Mouse (Mus musculus): ENCODE results near the gene Akr1c14.
"Not testable (repeated sequence)": the region's sequence is repeated elsewhere in the genome, so short reads cannot be mapped to it uniquely, and the experiment has no call there.

The Akr1c14 gene

DNA sequence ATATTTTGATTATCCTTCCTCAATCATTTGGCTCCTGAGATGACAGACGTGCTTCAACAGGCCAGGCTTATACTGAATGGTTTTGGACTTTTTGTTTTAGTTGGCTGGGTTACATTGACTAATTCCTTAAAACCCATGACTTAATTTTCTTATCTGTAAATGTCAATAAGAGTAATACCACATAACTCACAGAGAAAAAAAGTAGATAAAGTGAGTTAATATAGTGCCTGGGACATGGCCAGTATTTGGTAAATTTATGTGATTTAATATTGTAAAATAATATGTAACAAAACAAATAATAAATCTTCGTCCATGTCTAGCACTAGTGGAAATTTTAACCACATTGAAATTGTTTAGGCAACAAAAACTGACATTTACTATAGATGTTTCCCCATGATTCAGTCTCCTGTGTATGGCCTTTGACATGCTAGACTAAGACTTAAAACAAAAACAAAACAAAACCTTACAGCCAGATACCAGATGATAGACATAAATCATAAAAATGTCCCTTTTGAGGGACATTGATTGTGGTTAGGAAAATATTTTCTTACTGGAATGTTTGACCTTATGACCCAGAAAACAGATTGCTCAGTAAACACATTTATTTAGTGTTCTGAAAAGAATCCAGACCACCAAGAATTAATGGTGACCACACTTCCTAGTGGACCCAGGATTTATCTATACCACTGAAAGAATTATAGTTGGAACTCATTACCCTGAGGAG lies 70.5 kb downstream of the Akr1c14 start:
- in situ Hi-C loops (cut with MseI, MboI): no loop called here

DNA sequence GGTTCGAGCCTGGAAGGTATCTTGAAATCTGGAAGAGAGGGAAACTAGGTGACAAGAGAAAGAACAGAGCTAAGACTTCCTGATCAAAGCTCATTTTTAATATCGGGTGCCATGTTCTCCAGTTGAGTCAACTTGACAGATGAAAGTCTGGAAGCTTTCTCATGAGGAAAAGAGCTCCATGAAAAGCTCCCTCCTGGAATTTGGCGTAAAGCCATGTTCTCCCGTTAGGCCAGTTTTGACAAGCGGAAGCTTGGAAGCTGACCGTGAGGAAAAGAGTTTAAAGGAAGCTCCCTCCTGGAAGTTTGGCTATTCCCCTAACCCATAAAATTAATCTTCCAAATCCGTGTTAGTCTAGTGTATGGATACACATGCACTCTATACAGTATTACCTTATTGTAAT lies 74.3 kb downstream of the Akr1c14 start:
- in situ Hi-C loops (cut with MseI, MboI): no loop called here

DNA sequence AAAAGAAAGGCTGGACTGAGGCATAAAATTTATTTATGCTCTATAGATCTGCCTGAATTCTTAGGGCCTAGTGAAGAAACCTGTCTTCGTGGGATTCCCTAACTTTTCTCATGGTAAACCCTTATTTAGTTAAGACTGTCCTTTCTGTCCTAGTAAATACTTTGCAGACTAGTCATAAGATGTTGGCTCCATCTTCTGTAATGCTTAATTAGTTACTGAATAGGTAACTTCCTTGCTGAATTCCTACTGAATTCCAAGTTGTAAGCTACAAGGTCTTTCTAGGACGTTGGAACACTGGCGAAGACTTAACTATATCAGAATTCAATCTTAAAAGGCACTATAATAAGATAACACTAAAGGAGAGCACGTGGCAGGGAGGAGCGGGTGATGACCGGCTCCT lies 75.7 kb downstream of the Akr1c14 start:
- in situ Hi-C loops (cut with MseI, MboI): not testable (repeated sequence)

DNA sequence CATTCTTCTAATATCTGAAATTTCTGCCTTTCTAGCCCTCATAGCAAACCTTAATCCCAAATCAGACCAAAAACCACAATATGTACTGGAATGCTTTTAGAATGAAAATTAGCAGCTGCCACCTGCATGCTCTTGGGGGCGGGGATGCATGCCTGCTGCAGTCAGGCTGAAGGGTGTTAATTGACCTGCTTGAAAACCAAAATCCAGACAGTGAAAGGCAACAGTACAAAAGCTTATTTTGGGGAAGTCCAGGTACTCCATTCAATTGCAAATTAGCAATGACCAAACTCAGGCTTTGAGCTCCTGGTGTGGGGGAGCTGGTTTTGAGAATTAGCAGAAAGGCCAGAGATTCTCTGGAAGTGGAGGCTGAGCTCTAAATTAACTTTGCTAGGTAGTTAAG lies 77.0 kb downstream of the Akr1c14 start:
- in situ Hi-C loops (cut with MseI, MboI): not testable (repeated sequence)

DNA sequence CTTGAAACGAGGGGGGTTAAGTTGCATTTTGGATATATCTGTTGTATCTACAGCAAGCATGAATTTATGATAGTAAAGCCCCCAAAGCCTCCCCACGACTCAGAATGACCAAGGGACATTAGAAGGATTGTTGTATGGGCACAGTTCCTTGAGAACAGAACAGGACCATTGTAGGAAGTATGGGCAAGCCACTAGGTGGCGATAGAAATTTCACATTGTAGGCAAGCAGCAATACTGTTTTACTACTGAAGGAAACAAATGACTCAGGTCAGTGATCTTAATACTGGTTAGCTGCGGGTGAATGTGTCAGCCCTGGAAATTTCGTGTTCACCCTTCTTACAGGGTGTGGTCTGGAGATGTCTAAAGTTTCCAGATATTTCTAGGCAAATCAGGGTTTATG lies 80.3 kb downstream of the Akr1c14 start:
- in situ Hi-C loops (cut with MseI, MboI): no loop called here

DNA sequence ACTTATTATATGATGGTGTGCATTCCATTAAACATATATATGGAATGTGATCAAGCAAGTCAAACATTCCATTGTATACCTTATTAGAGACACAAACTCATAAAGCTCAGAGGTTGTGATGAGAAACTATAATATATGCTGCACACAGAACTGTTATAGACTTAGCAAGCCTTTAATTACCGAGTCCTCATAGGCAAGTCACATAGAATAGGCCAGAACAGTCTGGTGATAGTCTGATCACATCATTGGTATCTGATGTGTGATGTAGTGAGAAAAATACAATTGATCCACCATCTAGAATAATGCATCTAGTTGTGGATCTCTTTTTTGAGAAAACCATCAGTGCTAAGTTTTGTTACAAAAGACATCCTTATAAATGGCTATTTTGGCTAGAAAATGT lies 82.5 kb downstream of the Akr1c14 start:
- in situ Hi-C loops (cut with MseI, MboI): loop anchor here (5.0 to 10.0 kb wide), 3 partner anchors 143 to 483 kb away; partner anchors contain the start of gene Akr1c12 (in 1 of the 2)

DNA sequence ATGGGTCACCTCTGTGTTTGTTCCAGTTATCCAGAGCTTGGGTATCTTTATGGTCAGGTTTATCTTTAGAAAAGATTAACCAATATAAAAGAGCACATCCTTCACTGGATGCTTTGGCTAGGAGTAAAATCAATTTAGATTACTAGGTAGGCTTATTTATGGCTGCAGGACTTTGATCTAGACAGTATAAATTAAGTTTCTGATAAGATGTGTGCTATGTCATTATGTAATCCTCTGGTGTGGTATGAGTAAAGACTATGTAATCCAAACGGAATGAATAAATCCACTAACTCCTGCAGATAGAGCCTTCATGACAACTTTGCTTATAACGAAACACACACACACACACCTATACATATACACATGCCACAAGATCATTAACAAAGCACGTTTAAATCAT lies 82.9 kb downstream of the Akr1c14 start:
- in situ Hi-C loops (cut with MseI, MboI): loop anchor here (5.0 to 10.0 kb wide), 3 partner anchors 143 to 483 kb away; partner anchors contain the start of gene Akr1c12 (in 1 of the 2)

DNA sequence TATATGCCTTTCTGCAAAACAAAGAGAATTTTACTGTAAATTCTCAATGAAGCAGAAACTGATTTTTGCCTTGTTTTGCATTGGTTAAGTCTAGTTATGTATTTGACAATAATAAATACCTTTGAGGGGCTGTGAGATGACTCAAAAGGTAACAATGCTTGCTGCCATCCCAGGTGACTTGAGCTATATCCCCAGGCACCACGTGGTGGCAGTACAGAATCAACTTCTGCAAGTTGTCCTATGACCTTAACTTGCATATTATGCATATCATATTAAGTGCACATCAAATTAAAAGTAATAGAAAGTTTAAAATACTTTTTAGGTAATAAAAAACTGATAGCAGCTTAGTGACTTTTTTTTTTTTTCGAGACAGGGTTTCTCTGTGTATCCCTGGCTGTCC lies 84.3 kb downstream of the Akr1c14 start:
- in situ Hi-C loops (cut with MseI, MboI): loop anchor here (5.0 to 10.0 kb wide), 3 partner anchors 142 to 482 kb away; partner anchors contain the start of gene Akr1c12 (in 1 of the 2)

Data from mouse trophoblast stem cell (cell line).